Mouse (Mus musculus) retina, adult 2 months (tissue): ENCODE measurements at regions not wholly inside any gene's neighbourhood (a gene's known extent, or its start where the extent isn't known, plus 50 kb on each side); places are given as distances from the start of the nearest gene placed in this dataset.

Source experiments
- DNase-seq: peaks from one replicate; pipeline ENCODE4 v3.0.0-alpha.2; 2012; ENCODE audit warnings: low read depth, low spot score

DNA sequence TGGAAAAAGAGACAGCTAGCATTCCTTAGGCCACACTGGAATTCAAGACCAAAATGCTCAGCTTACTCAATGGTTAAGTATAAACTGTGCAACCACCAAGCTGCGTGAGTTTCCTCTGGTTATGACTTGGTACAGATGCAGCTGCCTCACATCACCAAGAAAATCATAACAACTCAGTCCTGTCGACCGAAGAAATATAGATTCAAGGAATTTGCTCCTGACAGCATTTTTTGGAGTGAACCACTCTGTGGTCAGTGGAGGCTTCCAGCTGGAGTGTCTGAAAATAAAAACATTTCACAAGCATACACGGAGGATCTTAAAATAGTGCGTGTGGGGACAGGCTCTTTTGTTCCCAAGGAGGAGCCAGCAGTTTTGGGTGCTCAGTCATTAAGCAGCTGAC, 253.8 kb downstream of the Bckdhb start:
- DNase-seq, result no peak

DNA sequence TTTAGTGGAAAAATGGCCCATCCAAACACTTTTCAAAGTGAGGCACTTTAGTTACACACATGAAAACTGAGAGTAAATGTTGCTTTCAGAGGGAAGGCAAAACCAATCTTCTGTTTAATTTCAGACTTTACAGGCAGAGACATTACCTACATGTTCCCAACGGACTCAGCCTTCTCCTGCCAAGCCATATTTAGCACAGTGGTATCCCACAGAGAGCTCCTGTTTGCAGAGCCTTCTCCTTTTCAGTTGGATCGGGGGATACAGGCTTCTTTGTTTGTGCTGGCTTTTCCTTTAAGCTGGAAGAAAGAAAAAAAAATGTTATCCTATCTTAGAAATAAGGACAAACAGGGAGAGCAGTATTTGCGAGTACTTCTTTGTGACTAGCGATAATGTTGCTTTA, 254.3 kb downstream of the Bckdhb start:
- DNase-seq, result no peak

DNA sequence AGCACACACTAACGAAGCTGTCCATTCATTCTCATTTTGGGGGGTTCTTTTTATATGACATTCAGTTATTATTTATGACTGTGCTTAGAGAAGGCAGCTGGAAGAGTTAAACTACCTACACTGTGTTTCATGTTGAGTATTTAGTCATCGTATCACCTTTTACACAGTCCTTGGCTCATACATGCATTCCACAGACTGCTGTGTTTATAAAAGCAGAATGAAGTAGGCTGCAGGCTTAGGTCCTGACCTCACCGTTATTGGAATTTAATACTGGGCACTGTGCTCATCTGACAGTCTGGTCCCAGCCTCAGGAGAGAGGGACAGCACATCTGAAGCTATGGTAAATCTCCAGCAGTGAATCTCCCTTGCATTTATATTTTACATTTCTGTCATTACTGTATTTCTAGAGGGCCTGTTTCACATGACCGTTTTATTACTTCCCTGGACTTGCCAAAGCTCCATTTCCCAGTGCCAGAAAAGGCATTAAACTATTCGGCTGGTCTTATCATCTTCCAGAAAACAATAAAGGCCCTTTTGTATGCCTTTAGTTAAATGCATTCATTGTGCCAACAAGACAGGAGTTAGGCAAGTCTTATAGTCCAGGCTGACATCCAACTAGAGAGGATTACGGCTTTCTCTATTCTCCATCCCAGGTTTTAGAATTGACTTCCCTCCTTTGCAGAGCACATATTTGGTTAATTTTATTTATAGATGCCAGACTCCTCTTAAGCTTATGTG, 258.9 kb downstream of the Bckdhb start:
- no peak for DNase-seq

DNA sequence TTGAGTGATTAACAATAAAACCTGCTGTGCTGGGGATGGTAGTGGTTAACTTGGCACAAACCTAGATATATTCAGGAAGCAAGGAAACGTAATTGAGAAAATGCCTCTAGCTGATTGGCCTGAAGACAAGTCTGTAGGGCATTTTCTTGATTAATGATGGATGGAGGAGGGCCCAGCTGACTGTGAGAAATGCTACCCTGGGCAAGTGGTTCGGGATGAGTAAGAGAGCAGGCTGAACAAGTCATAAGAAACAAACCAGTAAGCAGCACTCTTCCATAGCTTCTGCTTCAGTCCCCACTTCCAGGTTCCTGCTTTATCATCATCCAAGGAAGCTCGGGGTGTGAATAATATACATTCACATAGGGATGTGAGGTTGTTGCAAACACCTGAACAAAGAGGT, 262.6 kb downstream of the Bckdhb start:
- no peak for DNase-seq

DNA sequence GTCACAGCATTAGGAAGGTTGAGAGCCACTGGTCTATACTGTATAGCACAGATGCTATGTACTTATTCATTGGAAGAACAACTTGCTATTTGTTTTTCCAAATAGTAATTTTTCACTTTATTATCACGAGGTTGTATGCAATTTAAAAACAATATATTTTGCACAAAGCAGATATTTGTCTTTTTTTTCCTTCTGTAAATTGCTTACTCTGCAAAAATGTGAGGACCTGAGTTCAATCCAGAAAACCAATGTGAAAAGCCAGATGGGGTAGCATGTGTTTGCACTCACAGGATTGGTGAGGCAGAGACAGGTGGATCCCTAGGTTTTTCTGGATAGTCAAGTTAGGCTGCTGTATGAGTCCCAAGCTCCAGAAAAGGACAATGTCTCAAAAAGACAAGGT, 268.5 kb downstream of the Bckdhb start:
- DNase-seq, result no peak

DNA sequence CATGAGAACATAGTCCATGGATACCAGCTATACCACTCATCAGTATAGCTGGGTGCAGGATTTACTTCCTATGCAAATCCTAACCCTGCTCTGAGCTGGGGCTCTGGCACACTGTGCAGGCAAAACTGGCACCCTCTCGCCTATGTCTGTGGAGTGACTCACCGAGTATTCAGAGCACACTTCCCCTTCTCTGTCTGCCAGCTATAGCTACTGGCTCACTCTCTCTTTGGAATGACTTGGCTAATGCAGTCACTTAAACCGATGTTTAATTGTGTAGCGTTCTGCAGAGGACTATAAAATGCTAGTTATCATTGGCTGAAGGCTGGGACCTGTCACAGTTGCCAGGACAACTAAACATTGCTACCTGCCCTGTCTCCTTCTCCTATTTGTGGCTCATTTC, 269.8 kb downstream of the Bckdhb start:
- no peak for DNase-seq

DNA sequence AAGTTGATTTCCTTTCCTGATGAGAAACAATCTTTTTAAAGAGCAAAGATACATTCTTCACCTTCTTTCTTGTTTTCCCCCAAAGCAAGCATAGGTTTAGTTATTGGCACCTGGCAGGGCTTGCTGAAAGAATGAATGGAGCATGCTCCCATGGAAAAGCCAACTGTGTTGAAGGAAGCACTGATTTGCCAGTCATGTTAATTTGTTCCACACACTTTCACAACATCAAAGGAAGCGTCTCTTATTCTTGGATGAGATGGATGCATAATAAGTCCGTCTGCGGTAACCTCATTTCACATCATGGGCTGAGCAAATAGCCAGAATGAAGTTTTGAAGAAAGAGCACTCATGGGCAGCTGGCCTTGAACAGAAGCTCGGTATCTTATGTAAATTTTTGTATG, 270.4 kb downstream of the Bckdhb start:
- no peak for DNase-seq

DNA sequence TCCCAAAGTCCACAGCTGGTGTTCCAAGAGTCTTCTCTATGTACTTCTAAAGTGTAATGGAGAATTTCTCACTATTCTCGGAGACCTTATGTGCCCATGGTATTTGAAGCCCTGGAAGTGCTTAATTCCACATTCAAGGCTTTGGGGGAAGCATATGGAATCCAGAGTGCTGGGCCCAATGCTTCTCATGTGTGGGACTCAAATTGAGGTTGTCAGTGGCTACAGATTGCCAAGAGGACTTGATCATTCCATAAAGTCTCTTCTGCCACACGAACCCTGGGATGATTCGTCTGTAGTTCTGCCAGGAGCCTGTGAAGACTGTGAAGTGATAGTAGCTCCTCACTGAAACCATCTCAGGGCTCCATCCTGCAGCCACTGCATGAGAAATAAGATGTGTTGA, 275.3 kb downstream of the Bckdhb start:
- no peak for DNase-seq

DNA sequence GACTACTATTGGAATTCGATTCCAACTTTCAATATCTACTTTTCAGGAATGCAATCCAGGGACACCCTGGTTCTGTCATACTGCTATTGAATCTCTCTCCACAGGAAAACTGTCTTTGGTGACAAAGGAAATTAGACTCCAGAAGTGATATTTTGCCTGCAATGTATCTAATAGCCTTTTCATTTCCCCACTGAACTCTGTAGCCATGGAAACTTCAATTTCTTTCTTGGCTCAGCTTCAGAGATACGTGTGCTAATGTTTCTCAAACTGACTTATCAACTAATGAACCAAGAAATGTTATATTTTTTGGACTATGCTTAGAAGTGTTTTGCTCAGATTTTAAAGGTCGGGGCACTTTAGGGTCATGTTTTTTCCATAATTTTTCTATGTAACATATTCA, 279.1 kb downstream of the Bckdhb start:
- DNase-seq, result no peak

DNA sequence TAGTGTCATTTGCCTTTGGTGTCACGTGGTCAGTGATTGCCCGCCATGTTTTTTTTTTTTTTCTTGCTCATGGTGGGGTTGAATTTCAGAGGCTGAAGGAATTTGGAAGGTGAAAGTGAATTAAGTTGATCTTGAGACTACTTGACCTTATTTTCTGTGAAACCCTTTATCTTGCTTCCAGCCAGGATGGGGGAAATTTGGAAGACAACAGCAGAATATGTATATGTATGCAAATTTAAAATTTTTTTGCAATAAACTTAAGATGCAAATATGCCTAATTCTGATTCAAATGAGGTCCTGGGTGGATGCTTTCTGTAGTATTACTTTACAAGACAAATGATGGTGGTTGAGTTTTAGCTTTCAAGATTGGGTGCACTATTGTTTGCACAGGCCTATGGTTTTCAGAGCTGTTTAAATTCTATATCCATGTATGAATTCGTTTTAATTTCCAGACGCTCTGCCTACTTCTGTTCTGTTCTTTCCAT, 315.6 kb downstream of the Bckdhb start:
- no peak for DNase-seq

DNA sequence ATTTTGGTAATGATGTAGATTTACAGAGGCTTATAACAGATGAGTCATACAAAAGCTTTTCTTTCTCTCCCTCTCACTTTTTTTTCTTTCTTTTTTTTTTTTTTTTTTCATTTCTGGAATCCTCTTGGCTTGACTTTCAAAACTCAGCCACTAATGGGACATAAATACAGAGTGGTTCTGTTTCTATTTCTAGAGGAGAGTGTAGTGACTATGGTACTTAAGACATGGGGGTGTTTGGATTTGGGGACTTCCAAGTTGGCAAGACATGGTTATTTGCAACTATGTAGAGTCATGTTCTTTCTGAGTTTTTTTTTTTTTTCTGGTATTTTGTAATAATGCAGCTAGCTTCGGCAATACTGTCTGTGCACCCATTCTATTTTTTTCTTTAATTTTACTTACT, 324.8 kb downstream of the Bckdhb start:
- DNase-seq, result no peak

DNA sequence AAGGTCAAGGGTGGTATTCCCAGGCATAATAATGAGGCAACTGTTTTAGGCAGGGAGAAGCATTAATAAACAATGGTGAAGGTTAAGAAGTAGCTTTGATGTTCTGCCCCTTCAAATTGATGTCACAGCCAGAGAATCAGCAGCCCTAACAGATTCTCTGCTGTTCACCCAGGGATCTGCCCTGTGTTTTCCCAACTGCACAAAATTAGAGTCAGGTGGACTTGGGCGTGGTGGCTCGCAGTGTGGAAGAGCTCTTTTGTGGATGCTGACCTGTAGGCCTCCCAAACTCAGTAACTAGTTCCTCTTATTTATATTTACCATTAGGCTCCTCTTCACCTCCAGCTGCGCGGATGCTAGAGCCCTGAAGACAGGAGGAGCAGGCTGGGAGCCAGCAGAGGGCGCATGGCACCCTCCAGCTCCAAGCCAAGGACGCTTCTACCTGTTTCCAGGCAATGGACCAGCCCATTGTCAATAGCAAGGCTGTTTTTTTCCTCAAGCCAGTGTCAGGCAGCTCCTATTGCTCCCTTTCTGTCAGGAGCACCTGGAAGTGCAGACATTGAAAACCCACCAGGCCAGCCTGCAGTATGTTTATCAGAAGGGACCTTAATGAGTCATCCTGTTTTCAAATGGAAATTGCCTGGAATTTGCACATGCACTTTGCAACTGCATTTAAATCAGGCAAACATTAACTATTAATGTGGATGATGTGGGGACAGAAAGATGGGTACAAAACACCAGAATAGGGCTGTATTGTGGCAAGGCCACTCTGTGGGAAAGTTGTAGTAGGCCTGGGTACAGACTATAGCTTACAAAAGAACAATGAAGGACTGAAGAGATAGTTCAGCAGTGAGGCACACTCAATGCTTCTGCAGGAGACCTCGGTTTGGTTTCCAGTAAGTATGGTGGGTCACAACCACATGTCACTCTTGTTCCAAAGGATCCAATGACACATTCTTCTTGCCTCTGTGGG, 328.4 kb downstream of the Bckdhb start:
- DNase-seq, result peak; percentile 20

DNA sequence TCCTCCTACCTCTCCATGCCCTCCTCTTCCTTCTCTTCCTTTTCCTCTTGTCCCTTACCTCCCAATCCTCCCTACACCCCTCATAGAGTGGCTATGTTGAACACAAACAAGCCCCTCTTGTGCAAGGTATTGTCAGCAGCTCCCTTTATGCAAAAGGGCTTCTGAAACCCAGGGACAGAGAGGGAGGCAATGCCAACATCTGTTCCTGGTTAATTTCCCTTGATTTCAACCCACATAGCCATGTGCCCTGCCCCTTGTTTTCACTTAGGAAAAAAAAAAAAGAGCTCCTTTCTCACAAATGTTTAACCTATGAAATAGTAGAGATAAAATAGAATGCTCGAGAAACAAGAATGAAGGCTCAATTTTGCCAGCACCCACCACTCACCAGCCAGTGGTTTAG, 333.5 kb downstream of the Bckdhb start:
- no peak for DNase-seq

DNA sequence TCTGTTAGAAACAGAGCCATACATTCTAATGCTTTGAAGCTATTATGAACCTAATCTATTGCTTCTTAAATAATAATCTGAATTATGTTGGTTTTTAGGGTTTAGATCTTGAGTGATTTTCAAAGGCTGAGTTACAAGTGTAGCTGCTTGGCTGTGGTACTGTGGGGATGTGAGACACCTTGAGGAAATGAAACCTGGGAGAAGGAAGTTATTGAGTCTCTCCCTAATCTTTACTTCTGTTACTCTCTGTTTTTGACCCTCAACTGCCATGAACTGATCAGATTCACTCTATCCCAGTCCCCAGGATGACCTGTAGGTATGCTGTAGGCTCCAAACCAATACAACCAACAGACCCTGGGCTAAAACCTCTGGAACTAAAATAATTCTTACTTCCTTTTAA, 334.8 kb downstream of the Bckdhb start:
- DNase-seq, result no peak

DNA sequence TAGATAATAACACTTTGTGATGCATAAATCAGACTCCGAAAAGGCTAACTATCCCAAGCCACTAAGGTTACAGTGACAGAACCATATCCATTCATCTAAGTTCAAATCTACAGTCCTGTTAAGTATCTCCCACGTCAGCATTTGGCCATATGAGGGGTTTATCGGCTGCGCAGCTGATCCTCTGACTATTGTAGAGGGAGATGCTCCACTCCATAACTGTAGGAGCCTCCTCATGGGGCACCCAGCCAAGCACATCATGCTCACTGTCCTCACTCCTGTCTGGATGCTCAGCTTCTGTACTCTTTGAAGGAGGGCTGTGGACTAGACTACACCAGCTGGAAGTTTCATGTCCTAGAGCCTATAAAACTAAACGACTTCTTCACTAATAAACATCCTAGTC, 337.2 kb downstream of the Bckdhb start:
- no peak for DNase-seq

DNA sequence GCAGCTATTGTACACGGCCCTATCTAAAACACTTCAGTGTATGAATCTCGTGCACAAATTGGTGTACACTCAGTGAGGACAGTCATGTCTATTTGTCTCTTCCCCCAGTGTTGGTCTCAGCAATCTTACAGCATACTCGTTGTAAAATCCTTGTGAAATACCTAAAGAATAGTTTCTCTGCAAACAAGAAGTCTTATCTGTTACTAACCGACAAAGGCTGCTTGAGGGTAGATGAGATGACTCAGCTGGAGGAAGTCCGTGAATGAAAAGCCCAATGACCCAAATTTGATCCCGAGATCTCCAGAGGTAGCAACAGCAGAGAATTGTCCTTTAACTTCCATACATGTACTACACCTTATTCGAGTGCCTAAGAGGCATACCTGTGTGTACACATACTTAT, 342.0 kb downstream of the Bckdhb start:
- no peak for DNase-seq

DNA sequence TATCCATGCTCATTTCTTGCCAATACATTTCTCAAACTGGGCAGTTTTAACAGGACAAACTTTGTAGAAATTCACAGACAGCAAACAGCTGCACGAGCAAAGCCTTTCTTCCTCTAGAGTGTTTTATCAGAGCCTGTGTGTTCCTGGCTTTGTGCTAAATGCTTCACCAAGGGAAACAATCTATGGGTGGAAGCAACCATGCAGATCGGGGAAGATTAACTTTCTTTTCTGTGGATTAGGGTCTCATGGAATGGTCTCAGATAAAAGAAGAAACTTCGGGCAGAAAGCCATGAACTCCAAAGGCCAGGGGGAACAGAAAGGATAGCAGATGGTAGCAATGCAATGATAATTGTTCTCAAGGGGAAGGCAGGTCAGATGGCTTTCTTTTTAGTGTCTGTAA, 349.7 kb downstream of the Bckdhb start:
- no peak for DNase-seq

DNA sequence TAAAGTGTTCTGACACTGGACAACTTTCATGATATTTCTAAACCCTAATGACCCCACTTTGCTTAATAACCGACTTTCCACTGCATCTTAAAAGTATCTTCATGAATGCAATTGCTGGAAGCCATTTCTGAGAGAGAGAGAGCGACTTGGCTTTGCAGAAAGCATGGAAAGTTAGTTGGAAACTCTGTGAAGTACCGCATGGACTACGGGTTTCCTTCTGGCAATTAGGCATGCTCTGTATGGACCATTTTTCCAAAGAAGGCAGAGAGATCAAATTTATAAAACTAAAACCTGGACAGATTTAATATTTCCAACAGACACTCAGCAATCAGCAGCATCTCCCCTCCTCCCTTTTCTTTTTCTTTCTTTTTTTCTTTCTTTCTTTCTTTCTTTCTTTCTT, 353.4 kb downstream of the Bckdhb start:
- DNase-seq, result no peak

DNA sequence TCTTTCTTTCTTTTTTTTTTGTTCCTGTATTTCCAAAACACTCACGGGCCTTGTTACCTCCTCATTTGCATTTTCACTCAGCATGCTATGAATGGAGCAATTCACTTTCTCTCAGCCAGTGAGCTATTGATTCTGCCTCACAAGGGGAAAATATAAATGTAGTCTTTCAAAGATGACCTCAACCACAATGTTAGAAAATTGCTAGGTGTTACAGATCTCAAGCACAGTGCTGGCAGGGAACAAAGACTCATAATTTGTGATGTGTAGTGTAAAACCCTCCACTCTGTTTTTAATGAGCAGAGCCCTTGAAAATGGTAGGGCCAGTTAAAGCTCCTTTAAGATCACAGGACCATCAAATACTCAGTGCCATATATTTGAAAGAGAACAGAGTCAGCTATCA, 353.8 kb downstream of the Bckdhb start:
- no peak for DNase-seq

DNA sequence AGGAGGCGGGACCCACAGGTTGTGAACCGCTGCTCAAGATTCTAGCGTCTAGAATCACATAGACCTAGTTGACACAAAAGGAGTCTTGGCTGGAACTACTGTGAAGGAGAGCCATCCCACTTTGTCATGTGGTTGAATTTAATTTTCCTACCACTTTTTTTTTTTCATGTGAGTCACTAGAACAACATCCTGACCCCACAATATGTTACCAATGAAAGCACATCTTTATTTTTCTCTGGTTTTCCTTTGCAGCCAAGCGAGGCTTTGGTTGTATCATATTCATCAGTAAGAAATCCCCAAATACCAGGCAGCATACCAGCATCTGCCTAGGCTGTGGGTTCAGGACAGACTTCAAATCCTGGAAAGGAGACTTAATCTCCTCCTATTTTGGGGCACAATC, 356.0 kb downstream of the Bckdhb start:
- no peak for DNase-seq

DNA sequence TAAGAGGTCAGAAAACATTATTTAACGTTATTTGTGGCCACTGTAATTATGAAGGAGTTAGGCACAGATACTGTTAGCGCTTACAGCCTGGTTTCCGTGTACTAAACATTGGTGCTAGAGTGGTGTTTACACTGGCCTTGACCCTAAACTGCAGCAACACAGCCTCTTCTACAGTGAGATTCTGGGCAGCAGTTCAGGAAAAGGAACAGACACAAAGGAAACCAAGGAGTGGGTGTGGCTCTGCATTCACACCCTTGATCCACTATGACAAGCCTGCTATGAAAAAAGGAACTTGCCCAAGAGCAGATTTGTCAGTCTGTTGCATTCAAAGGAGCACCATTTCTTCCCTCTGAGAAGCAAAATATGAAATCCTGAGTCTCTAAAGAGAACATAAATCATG, 356.7 kb downstream of the Bckdhb start:
- no peak for DNase-seq

DNA sequence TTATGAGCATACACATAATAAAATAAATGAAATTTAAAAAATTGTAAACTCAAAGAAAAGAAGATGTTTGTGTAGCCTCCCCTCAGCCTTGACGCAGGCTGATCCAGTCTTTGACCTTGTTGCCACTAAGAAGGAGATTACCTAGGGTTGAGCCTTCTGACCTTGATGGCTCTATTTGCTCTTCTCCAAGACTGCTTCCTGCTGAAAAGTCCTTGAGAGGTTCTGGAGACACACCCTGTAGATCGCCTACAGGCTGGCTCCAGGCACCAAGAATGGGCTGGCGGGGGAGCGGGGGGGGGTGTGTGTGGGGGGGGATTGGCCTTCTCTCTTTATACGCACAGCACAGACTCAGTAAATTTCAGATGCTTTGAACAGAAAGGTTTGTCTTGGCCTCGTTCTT, 358.4 kb downstream of the Bckdhb start:
- no peak for DNase-seq

DNA sequence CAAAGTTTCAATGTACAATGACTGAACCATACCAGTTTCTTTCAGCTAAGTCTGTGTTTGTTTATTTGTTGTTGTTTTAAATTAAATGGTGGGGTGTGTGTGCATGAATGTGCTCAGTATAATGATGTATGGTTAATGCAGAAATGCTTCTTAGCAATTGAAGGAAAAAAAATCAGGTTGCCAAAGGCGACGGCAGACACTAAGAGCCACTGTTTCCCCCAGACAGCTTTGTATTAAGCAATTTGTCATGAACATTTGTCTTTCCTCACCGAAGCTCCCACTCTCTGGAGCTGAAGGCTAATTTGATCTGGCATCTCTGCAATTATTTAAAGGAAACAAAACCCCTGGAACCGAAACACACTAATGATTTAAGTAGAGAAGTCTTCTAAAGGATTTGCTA, 360.7 kb downstream of the Bckdhb start:
- DNase-seq, result no peak
